Mouse (Mus musculus) stomach, postnatal 0 days (tissue): ENCODE results near the gene Pptc7. TPM values are rescaled to one million over a fixed set of nuclear protein-coding genes. Genes with fewer than 3 reads are reported as not detected.

ENCODE experiments used
- ATAC-seq: fragments of 200-750 bp; cut with Nextera tagmentation; 2 replicates; pipeline ENCODE4 v1.8.0; 2017; ENCODE audit not compliant: low FRiP score, low TSS enrichment
- DNase-seq: peaks from one replicate; pipeline ENCODE4 v3.0.0-alpha.2; 2016; ENCODE audit warnings: low spot score
- H3K27ac ChIP-seq: fragments of 300-500 bp; sonication (generic); replicated peaks from 2 replicates; pipeline ENCODE4 v1.5.1; 2014; ENCODE audit warnings: mild to moderate bottlenecking, control low read depth
- H3K27me3 ChIP-seq: fragments of 300-500 bp; sonication (generic); 2 replicates; pipeline ENCODE4 v1.6.1; 2014; ENCODE audit warnings: low read length; ENCODE audit not compliant: control insufficient read depth, insufficient read depth
- H3K36me3 ChIP-seq: fragments of 300-500 bp; sonication (generic); 2 replicates; pipeline ENCODE4 v1.6.1; 2014; ENCODE audit warnings: low read length, mixed read lengths; ENCODE audit not compliant: control insufficient read depth, insufficient read depth
- H3K4me1 ChIP-seq: fragments of 300-500 bp; sonication (generic); replicated peaks from 2 replicates; pipeline ENCODE4 v1.6.1; 2014; ENCODE audit warnings: antibody characterized with exemption; ENCODE audit not compliant: control insufficient read depth, insufficient read depth
- H3K4me2 ChIP-seq: fragments of 300-500 bp; sonication (generic); replicated peaks from 2 replicates; pipeline ENCODE4 v1.6.1; 2014; ENCODE audit warnings: low read depth, mild to moderate bottlenecking, control low read depth, moderate library complexity
- H3K4me3 ChIP-seq: fragments of 300-500 bp; sonication (generic); 2 replicates; pipeline ENCODE4 v1.5.1; 2014; ENCODE audit warnings: low read depth, low read length, control low read depth
- H3K9ac ChIP-seq: fragments of 300-500 bp; sonication (generic); 2 replicates; pipeline ENCODE4 v1.6.1; 2014; ENCODE audit warnings: mild to moderate bottlenecking, low read length, control low read depth, mixed read lengths
- H3K9me3 ChIP-seq: fragments of 300-500 bp; sonication (generic); 2 replicates; pipeline ENCODE4 v1.6.1; 2016; ENCODE audit warnings: low read length; ENCODE audit not compliant: control insufficient read depth
- CTCF ChIP-seq: IDR thresholded peaks from 2 replicates; pipeline ENCODE4 v1.5.1; 2016; ENCODE audit warnings: antibody characterized with exemption, low read depth, mild to moderate bottlenecking, moderate library complexity
- EP300 ChIP-seq: optimal IDR thresholded peaks from 2 replicates; pipeline ENCODE3; 2016; ENCODE audit warnings: antibody characterized with exemption
- WGBS: fragments of 180-500 bp; shearing (Covaris S2); extraction: QIAGEN DNeasy Blood & Tissue Kit; methylation state at CpG from one replicate; pipeline ENCODE4 v1.1.7; 2014; 5-methylcytosine and 5-hydroxymethylcytosine counted together
- polyA plus RNA-seq: library from polyadenylated mRNA; unstranded; fragments of >200 nt; fragmentation: Nextera tagmentation; extraction: Ambion mirVana; gene quantifications from 2 replicates; pipeline ENCODE4 v1.2.1, GENCODE M21; 2015

The Pptc7 gene
- polyA plus RNA-seq: 7.8 and 8.2 TPM in 2 replicates

DNA sequence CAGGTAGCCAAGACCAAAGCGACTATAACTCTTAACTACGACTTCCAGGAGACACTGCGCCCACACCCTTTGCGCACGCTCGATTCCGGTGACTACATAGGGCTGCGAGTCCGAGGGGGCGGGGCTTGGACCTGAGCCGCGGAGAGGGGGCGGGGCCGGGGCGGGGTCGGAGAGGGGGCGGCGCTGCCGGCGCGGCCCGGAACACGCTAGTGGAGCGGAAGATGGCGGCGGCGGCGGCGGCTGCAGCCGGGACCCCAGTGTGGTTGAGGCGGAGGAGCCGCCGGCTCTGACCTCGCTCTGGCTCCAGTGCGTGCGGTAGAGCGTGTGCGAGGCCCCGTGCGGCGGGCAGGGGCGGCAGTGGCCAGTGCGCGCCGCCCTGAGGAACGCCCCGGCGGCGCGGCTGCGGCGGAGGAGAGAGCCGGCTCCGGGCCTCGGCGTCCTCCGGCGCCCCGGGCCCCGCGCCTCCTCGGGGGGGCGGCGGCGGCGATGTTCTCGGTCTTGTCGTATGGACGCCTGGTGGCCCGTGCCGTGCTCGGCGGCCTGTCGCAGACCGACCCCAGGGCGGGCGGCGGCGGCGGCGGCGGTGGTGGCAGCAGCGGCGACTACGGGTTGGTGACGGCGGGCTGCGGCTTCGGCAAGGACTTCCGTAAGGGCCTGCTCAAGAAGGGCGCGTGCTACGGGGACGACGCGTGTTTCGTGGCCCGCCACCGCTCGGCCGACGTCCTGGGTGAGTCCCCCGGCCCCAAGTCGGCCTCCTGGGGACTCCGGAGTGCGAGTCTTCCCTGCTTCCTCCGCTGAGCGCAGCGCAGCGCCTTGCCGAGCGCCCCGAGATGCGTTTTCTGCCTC is at the start of gene Pptc7:
Gene Pptc7 (plus strand): TSS at position 183 of the 846 bp plus-strand sequence.
- peak; percentile 97 for DNase-seq
- WGBS: under 1% methylated on average over 84 of the region's 114 CpGs
- no peaks in the 10 kb centered on the region for H3K9me3 ChIP-seq
- no peaks in the 10 kb centered on the region for H3K36me3 ChIP-seq
- H3K9ac ChIP-seq: peak within 1 kb of the TSS; percentile 93
- TF ChIP-seq EP300 (no peak), CTCF (no peak; the same call in 1 of the 2 replicates)
- H3K27me3 ChIP-seq: no peaks in the 10 kb centered on the region
- H3K4me1 ChIP-seq: 0 out of 2 replicates have a peak, but pooled peaks cover 7% of the 10 kb centered on the region
- peak within 1 kb of the TSS; percentile 82 for H3K27ac ChIP-seq
- peak within 1 kb of the TSS; percentile 94 for H3K4me3 ChIP-seq
- peak; percentile 85 for ATAC-seq
- H3K4me2 ChIP-seq: peak within 1 kb of the TSS; percentile 93

DNA sequence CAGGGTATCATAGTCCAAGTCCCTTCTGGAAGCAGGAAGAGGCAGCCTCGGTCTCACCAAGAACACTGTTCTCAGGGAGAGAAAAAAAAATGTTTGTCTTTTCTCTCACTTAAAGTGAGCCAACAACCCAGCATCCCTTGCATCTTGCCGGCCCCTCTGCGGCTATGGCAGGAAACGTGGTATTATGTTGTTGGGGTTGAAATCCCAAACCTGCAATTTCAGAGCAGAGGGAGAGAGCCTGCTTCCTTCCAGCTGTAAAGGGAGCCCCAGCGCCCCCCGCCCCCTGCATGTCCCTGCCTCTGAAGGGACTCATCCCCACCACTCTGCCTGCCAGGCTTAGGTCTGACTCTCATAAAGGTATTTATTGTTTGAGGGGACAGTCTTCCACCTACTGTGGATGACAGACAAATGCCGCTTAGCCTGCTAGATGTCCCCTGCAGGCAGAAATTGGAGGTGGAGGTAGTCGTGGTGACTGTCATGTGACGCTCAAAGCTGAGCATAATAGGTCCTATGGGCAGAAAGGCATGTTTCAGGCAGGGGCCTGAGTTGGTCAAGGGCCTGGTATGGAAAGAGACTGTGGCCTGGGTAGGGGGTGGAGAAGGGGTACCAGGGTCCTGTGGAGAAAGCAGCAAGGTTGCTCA is 48.8 kb upstream of the Pptc7 start:
- Histone ChIP-seq H3K4me2 (no peak overlapping the region), H3K36me3 (no peaks in the 10 kb centered on the region), H3K9ac (no peak overlapping the region), H3K27me3 (no peaks in the 10 kb centered on the region), H3K4me1 (no peaks in the 10 kb centered on the region), H3K27ac (no peak overlapping the region), H3K9me3 (no peaks in the 10 kb centered on the region), H3K4me3 (no peak overlapping the region)
- DNase-seq: no peak
- no peak for ATAC-seq
- WGBS: 51% methylated on average over 9 of the region's 9 CpGs
- TF ChIP-seq CTCF: no peak
- TF ChIP-seq EP300: no peak

DNA sequence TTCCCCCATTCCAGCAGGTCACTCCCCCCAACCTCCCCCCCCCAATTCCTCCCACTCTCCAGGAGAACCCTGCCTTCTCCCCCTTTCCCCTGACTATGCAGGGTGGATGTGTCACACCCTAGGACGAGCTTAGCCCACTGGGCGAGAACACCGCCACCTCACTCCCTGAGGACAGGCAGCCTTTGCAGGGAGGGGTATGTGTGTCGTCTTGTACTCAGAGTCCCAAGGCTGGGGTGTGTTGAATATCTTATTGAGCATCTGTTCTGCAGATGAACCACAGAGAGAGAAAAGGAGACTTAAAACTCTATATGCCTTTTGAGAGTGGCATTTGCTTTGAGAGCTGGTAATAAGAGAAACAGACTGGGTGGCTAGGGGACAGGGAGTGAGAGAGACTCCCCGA is 47.0 kb upstream of the Pptc7 start:
- Histone ChIP-seq H3K27ac (no peak overlapping the region), H3K27me3 (no peaks in the 10 kb centered on the region), H3K9me3 (no peaks in the 10 kb centered on the region), H3K4me1 (no peaks in the 10 kb centered on the region), H3K36me3 (peaks cover 3% of the 10 kb centered on the region; the same call in 1 of the 2 replicates), H3K9ac (no peak overlapping the region), H3K4me2 (no peak overlapping the region), H3K4me3 (no peak overlapping the region)
- ATAC-seq (no peak), DNase-seq (no peak)
- 70% methylated on average over 5 of the region's 5 CpGs for WGBS
- TF ChIP-seq CTCF (no peak), EP300 (no peak)

DNA sequence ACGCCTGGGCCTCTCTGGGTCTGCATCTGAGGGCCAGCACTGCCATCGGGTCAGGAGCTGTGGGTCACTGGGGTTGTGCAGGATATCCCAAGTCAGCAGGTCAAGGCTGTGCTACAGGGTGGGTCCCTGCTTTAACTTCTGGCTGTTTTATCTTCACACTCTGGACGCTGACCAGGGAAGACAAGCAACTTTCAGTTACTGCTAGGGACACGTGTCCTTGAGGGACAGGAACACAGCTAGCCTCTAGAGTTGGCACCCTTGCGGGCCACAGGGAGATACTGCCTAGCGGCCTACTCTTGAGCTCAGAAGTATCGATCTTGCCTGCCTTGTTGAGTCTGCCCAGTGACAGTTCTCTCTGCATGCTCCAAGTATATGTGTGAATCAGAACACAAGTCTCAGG is 44.5 kb upstream of the Pptc7 start:
- DNase-seq: no peak
- peaks cover 3% of the 10 kb centered on the region; the same call in 1 of the 2 replicates for H3K36me3 ChIP-seq

DNA sequence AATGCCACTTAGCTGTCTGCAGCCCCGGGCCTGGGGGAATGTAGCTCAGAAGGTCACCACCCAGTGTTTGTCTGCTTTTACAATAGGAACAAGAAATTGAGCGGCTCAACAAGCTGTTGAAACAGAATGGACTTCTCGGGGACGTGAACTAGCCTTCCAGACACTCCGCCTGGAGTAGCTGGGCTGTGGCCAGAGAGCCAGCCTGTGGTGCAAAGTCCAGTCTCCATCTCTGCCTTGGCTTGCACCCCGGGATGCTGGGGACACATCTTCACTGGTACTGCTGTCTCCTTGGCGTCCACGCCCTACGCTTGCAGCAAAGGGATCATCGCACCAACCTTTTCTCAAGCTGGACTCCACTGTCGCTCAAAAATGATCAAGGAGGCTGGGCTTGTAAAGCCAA is 43.6 kb upstream of the Pptc7 start:
- Histone ChIP-seq H3K27me3 (no peaks in the 10 kb centered on the region), H3K9me3 (no peaks in the 10 kb centered on the region), H3K9ac (no peak overlapping the region), H3K4me1 (no peaks in the 10 kb centered on the region), H3K4me2 (no peak overlapping the region), H3K36me3 (peaks cover 3% of the 10 kb centered on the region; the same call in 1 of the 2 replicates), H3K4me3 (no peak overlapping the region), H3K27ac (no peak overlapping the region)
- ATAC-seq: no peak
- 82% methylated on average over 11 of the region's 11 CpGs for WGBS
- no peak for DNase-seq
- TF ChIP-seq EP300 (no peak), CTCF (no peak)

More for the DNA sequence above, 44.5 kb upstream of the Pptc7 start:
- Histone ChIP-seq H3K9me3 (no peaks in the 10 kb centered on the region), H3K27ac (no peak overlapping the region), H3K4me3 (no peak overlapping the region), H3K9ac (no peak overlapping the region), H3K4me1 (no peaks in the 10 kb centered on the region), H3K4me2 (no peak overlapping the region), H3K27me3 (no peaks in the 10 kb centered on the region)
- no peak for TF ChIP-seq CTCF
- TF ChIP-seq EP300: no peak
- WGBS: 73% methylated on average over 7 of the region's 7 CpGs
- no peak for ATAC-seq
